Mouse (Mus musculus) liver, embryonic 14.5 days (tissue): ENCODE results near the gene Cnih3.

Experiments
- CTCF ChIP-seq: IDR thresholded peaks from 2 replicates; pipeline ENCODE4 v1.5.1; 2016; ENCODE audit warnings: antibody characterized with exemption, low read depth, control low read depth
- EP300 ChIP-seq: IDR thresholded peaks from 2 replicates; pipeline ENCODE4 v1.6.1; 2016; ENCODE audit warnings: antibody characterized with exemption, low read depth

DNA sequence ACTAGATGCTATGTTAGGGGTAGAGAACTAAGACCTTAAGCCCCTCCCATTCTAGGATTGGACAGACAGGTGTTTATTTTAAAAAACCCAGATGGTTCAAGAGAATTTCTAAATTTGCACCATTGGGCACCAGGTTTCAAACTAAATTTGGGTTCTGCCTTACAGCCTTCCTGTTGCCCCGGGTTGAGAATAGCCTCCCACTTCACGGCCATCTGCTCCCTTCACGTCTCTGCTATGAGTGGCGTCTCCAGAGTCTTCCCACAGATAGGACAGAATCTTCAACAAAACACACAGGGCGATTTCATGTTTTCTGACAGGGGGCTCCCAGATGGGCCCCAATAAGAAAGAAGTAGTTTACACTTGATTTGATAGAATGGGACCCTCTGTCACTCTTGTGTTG lies 31.3 kb upstream of the Cnih3 start:
- no peak for TF ChIP-seq CTCF
- no peak for TF ChIP-seq EP300
